Mouse (Mus musculus) liver, embryonic 13.5 days (tissue): ENCODE measurements at regions not wholly inside any gene's neighbourhood (a gene's known extent, or its start where the extent isn't known, plus 50 kb on each side); places are given as distances from the start of the nearest gene placed in this dataset.

Source experiments
- ATAC-seq: fragments of 200-750 bp; cut with Nextera tagmentation; 2 replicates; pipeline ENCODE4 v1.8.0; 2017; ENCODE audit warnings: low read depth, mild to moderate bottlenecking, moderate number of reproducible peaks, moderate library complexity
- DNase-seq: peaks from one replicate; pipeline ENCODE4 v3.0.0; 2022
- H3K27ac ChIP-seq: fragments of 300-500 bp; sonication (generic); 2 replicates; pipeline ENCODE4 v1.5.1; 2015; ENCODE audit warnings: moderate library complexity, mild to moderate bottlenecking, inconsistent platforms
- H3K27me3 ChIP-seq: fragments of 300-500 bp; sonication (generic); 2 replicates; pipeline ENCODE4 v1.6.1; 2015; ENCODE audit warnings: mild to moderate bottlenecking, inconsistent platforms
- H3K36me3 ChIP-seq: fragments of 300-500 bp; sonication (generic); 2 replicates; pipeline ENCODE4 v1.6.1; 2015; ENCODE audit warnings: mild to moderate bottlenecking, inconsistent platforms
- H3K4me1 ChIP-seq: fragments of 300-500 bp; sonication (generic); replicated peaks from 2 replicates; pipeline ENCODE4 v1.6.1; 2015; ENCODE audit warnings: inconsistent platforms
- H3K4me2 ChIP-seq: fragments of 300-500 bp; sonication (generic); 2 replicates; pipeline ENCODE4 v1.6.1; 2015; ENCODE audit warnings: inconsistent platforms, mild to moderate bottlenecking, moderate library complexity
- H3K4me3 ChIP-seq: fragments of 300-500 bp; sonication (generic); replicated peaks from 2 replicates; pipeline ENCODE4 v1.5.1; 2015; ENCODE audit warnings: mild to moderate bottlenecking, inconsistent platforms
- H3K9ac ChIP-seq: fragments of 300-500 bp; sonication (generic); 2 replicates; pipeline ENCODE4 v1.6.1; 2015; ENCODE audit warnings: mild to moderate bottlenecking, inconsistent platforms
- H3K9me3 ChIP-seq: fragments of 300-500 bp; sonication (generic); replicated peaks from 2 replicates; pipeline ENCODE4 v1.6.1; 2016; ENCODE audit warnings: inconsistent platforms
- WGBS: fragments of 180-500 bp; shearing (Covaris S2); methylation state at CpG from one replicate; pipeline ENCODE4 v1.1.7; 2015; ENCODE audit not compliant: insufficient replicate concordance; 5-methylcytosine and 5-hydroxymethylcytosine counted together

DNA sequence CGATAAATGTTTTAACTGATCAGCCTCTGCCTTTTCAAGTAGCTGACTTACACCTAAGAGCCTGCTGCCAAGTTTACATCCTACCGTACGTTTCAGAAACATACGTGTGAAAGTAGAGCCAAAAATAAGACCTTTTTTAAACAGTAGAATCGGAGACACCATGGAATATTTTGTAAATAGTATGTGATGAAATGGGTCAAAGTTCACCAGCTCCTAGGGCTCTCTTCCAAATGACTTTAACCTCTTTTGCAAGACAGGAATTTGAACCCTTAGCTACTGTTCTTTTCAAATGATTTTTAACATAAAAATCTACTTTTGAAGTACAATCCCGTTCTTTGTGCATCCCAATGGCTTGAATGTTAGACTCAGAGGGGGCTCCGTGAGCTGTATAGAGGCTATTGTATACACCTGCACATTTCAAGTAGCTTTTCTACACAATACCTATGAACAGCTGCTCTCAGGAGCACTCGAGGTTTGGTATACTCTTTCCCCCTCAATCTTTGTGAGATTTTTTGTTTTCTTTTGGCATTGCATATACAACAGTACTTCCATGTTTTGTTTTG, 155.9 kb upstream of the Plcz1 start:
- 65% methylated on average over 8 of the region's 8 CpGs for WGBS
- Histone ChIP-seq H3K27ac (no peak overlapping the region), H3K4me2 (no peak overlapping the region), H3K4me1 (no peaks in the 10 kb centered on the region), H3K9ac (no peak overlapping the region), H3K27me3 (no peaks in the 10 kb centered on the region), H3K9me3 (0 out of 2 replicates have a peak, but pooled peaks cover 6% of the 10 kb centered on the region), H3K4me3 (no peak overlapping the region), H3K36me3 (no peaks in the 10 kb centered on the region)
- no peak for ATAC-seq
- DNase-seq, result no peak

DNA sequence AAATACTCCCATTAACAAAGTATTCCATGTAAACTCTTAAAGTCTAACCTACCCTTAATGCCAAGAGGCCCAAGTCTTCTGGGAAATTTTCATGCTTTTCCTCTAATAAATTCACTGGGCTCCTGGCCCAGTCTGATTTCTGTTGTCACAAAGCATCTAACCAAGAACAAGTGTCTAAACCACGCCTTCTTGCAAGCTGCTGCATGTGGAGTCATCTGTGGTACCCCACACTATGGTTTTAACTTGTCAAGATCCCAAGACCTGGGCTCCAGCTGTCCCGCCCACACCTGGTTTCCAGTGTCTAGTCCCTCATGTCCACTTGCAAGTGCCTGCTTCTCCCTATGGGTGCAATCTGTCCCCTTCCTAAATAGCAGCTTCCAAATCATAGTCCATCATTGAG, 153.0 kb upstream of the Plcz1 start:
- H3K4me1 ChIP-seq, result no peaks in the 10 kb centered on the region
- H3K27ac ChIP-seq, result no peak overlapping the region
- no peak for DNase-seq
- ATAC-seq, result no peak
- WGBS, result 64% methylated on average over 2 of the region's 2 CpGs
- H3K27me3 ChIP-seq, result no peaks in the 10 kb centered on the region
- no peaks in the 10 kb centered on the region for H3K36me3 ChIP-seq
- H3K4me2 ChIP-seq, result no peak overlapping the region
- H3K9ac ChIP-seq, result no peak overlapping the region
- H3K9me3 ChIP-seq, result no peaks in the 10 kb centered on the region
- no peak overlapping the region for H3K4me3 ChIP-seq

DNA sequence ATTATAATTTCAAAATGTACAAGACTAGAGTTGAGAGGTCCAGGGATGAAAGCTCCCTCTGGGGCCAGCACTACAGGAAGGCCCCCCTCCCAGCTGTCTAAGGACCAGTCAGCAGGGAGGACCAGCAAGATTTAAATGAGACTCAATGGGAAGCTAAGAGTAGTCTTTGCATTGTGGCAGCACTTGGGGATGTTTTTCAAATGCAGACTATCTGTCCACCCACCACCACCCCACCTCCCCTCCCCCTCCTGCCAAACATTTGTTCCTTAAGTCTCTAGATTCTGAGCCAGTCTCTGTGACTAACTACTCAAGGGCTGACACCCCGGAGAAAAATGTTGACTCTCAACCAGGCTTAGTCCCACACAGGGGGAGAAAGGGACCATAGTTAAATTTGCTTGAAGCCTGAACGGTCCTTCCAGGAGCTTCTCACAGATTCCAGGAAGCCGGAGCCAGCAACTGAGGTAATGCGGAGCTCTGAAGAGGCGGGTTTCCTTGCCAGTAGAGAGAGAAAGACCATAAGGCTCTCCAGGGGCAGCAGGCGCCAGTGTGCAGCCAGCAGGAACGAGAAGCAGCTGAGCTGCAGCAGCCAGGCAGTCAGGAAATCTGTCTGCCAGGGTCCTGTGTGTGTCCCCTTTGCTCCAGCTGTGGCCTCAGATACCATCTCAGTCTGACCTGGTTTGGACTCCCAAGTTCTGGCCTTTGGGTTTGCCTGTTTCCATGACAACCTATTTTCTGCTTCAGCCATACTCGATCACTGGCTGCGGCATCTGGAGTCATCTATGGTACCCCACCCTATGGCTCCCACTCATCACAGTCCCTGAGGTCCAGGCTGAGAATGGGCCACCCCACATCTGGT, 152.1 kb upstream of the Plcz1 start:
- no peak overlapping the region for H3K4me3 ChIP-seq
- DNase-seq, result no peak
- no peak overlapping the region for H3K9ac ChIP-seq
- H3K27ac ChIP-seq, result no peak overlapping the region
- no peak for ATAC-seq
- H3K4me1 ChIP-seq, result no peaks in the 10 kb centered on the region
- no peak overlapping the region for H3K4me2 ChIP-seq
- 36% methylated on average over 9 of the region's 9 CpGs for WGBS
- H3K27me3 ChIP-seq, result no peaks in the 10 kb centered on the region
- H3K9me3 ChIP-seq, result no peaks in the 10 kb centered on the region
- H3K36me3 ChIP-seq, result no peaks in the 10 kb centered on the region

- Histone ChIP-seq H3K27ac (no peak overlapping the region), H3K4me1 (no peaks in the 10 kb centered on the region), H3K4me3 (no peak overlapping the region), H3K36me3 (no peaks in the 10 kb centered on the region), H3K4me2 (no peak overlapping the region), H3K27me3 (no peaks in the 10 kb centered on the region), H3K9ac (no peak overlapping the region), H3K9me3 (no peaks in the 10 kb centered on the region)
- DNase-seq, result no peak
- ATAC-seq, result no peak
- WGBS, result 72% methylated on average over 17 of the region's 17 CpGs
These were observed 151.3 kb upstream of the Plcz1 start for GRCm38 (mm10) chr6:140192526-140192925.

DNA sequence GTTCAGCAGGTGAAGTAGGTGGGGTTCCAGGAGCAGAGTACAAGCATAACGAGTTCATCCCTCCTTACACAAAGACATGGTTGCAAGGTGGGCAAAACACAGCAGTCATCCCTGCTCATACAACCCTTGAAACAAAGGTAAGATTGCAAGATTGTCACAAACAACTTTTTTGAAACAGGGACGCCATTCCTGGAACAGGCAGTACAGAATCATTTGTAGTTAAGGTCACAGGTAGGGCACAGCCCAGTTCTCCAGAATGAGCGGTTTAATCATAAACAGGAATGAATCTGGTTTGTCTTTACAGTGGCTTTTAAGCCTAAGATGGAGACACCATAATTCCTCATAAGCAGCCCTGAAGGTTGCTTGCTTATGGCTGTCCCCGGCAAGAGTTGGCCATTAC, 150.1 kb upstream of the Plcz1 start:
- Histone ChIP-seq H3K4me1 (no peaks in the 10 kb centered on the region), H3K36me3 (no peaks in the 10 kb centered on the region), H3K9ac (no peak overlapping the region), H3K27me3 (no peaks in the 10 kb centered on the region), H3K9me3 (no peaks in the 10 kb centered on the region), H3K4me3 (no peak overlapping the region), H3K4me2 (no peak overlapping the region), H3K27ac (no peak overlapping the region)
- ATAC-seq, result no peak
- 63% methylated on average over 4 of the region's 4 CpGs for WGBS
- DNase-seq, result no peak

DNA sequence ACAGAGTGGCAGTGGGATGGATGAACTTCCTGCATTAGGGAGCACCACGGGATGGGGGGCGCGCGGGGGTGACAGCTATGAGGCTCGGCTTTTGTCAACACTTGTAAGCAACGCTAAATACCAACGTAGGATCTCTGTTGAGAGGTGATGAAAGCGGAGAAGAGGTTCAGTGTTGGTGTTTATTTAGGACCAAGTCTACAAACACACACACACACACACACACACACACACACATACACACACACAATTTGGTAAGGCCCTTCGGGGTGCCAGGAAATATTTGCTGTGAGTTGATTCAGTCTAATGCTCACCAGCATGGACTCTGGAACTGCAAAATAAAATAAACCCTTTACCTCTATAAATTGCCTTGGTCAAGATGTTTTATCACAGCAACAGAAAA, 148.3 kb upstream of the Plcz1 start:
- DNase-seq (no peak), ATAC-seq (no peak)
- Histone ChIP-seq H3K36me3 (no peaks in the 10 kb centered on the region), H3K4me3 (no peak overlapping the region), H3K4me1 (no peaks in the 10 kb centered on the region), H3K9ac (no peak overlapping the region), H3K4me2 (no peak overlapping the region), H3K27ac (no peak overlapping the region), H3K27me3 (no peaks in the 10 kb centered on the region), H3K9me3 (no peaks in the 10 kb centered on the region)
- WGBS, result 62% methylated on average over 9 of the region's 9 CpGs

DNA sequence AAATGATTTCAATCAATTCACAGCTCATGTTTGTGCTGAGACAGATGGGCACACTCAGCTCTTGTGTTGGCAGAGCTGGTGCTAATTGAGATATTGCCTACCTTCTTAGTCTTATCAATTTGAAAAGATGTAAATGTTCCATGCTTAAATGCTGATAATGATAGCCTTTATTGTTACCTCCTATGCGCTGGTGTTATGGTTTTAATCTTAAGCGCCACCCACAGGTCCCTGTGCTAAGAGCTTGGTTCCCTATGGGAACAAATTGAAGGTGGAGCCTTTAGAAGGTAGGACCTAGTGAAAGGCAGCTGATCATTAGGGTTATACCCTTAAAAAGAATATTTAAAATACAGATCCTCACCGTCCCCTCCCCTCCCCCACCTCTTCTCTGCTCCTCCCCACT, 146.5 kb upstream of the Plcz1 start:
- no peaks in the 10 kb centered on the region for H3K36me3 ChIP-seq
- no peaks in the 10 kb centered on the region for H3K4me1 ChIP-seq
- H3K4me2 ChIP-seq, result no peak overlapping the region
- no peaks in the 10 kb centered on the region for H3K27me3 ChIP-seq
- H3K27ac ChIP-seq, result no peak overlapping the region
- H3K9ac ChIP-seq, result no peak overlapping the region
- H3K9me3 ChIP-seq, result no peaks in the 10 kb centered on the region
- H3K4me3 ChIP-seq, result no peak overlapping the region
- DNase-seq (no peak), ATAC-seq (no peak)
- 65% methylated on average over 3 of the region's 3 CpGs for WGBS

GRCm38 (mm10) chr6:140187106-140187505, 145.8 kb upstream of the Plcz1 start:
- ATAC-seq (no peak), DNase-seq (no peak)
- Histone ChIP-seq H3K9ac (no peak overlapping the region), H3K27me3 (no peaks in the 10 kb centered on the region), H3K27ac (no peak overlapping the region), H3K9me3 (no peaks in the 10 kb centered on the region), H3K4me1 (no peaks in the 10 kb centered on the region), H3K36me3 (no peaks in the 10 kb centered on the region), H3K4me2 (no peak overlapping the region), H3K4me3 (no peak overlapping the region)
- 54% methylated on average over 6 of the region's 6 CpGs for WGBS

DNA sequence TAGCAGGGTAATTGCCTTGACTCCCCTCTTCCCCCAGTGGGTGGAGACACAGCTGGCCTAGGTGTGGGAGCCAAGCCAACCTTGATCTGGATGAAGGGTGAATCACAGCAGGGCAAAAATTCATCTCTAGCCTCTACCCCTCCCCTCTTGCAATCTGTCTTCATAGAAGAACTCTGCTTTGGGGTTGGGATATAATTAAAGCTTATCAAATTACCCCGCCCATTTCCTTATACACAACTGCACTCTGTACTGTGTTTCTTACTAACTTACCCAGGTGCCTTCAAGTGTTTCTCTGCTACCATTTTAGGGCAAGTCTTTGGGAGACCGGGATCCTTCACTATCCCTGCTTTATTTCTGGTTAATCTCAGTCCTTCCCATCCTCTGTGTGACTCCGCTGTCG, 138.7 kb upstream of the Plcz1 start:
- DNase-seq, result no peak
- Histone ChIP-seq H3K9ac (no peak overlapping the region), H3K27me3 (no peaks in the 10 kb centered on the region), H3K4me1 (no peaks in the 10 kb centered on the region), H3K36me3 (no peaks in the 10 kb centered on the region), H3K4me2 (no peak overlapping the region), H3K4me3 (no peak overlapping the region), H3K27ac (no peak overlapping the region), H3K9me3 (no peaks in the 10 kb centered on the region)
- WGBS, result 64% methylated on average over 4 of the region's 4 CpGs
- ATAC-seq, result no peak

- Histone ChIP-seq H3K4me1 (no peaks in the 10 kb centered on the region), H3K36me3 (no peaks in the 10 kb centered on the region), H3K27ac (no peak overlapping the region), H3K27me3 (no peaks in the 10 kb centered on the region), H3K4me3 (no peak overlapping the region), H3K9me3 (no peaks in the 10 kb centered on the region), H3K9ac (no peak overlapping the region), H3K4me2 (no peak overlapping the region)
- DNase-seq (no peak), ATAC-seq (no peak)
- 75% methylated on average over 12 of the region's 12 CpGs for WGBS
These were observed 137.4 kb upstream of the Plcz1 start for GRCm38 (mm10) chr6:140178425-140179193.

DNA sequence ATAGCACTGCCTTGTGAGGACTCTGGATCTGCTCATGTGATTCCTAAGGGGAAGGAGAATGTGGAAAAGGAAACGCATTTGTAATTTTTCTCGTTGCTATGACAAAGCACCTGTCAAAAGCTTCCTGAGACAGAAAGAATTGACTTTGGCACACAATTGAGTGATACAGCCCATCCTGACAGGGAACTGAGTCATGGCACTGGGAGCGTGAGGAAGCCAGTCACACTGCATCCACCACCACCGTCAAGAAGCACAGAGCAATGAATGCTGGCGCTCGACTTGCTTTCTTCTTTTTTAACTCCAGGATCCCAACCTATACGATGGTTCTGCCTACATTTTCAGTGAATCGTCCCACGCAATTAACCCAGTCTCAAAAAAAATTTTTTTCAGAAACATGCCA, 131.5 kb upstream of the Plcz1 start:
- H3K27me3 ChIP-seq, result no peaks in the 10 kb centered on the region
- no peak for ATAC-seq
- no peak overlapping the region for H3K9ac ChIP-seq
- H3K27ac ChIP-seq, result no peak overlapping the region
- 60% methylated on average over 9 of the region's 9 CpGs for WGBS
- H3K4me2 ChIP-seq, result no peak overlapping the region
- no peaks in the 10 kb centered on the region for H3K36me3 ChIP-seq
- H3K4me3 ChIP-seq, result no peak overlapping the region
- H3K9me3 ChIP-seq, result no peaks in the 10 kb centered on the region; the same call in 1 of the 2 replicates
- no peak for DNase-seq
- no peaks in the 10 kb centered on the region for H3K4me1 ChIP-seq
